Mouse (Mus musculus): ENCODE results near the gene Snrnp25. TPM values are rescaled to one million over a fixed set of nuclear protein-coding genes. Genes with fewer than 3 reads are reported as not detected.
"Not testable (repeated sequence)": the region's sequence is repeated elsewhere in the genome, so short reads cannot be mapped to it uniquely, and the experiment has no call there.

Snrnp25 gene
- polyA plus RNA-seq, 1 experiment from 2014 or later = 66.7 TPM

GRCm38 (mm10) chr11:32196727-32197126 is 8.5 kb upstream of the Snrnp25 start:
- 82% methylated on average over 6 of the region's 6 CpGs for WGBS
- Histone ChIP-seq H3K4me1 (no peaks in the 10 kb centered on the region), H3K4me3 (no peak overlapping the region), H3K9me3 (no peaks in the 10 kb centered on the region), H3K27me3 (peaks cover 4% of the 10 kb centered on the region; the same call in 1 of the 2 replicates), H3K9ac (replicated peaks) (no peak overlapping the region), H3K27ac (replicated peaks) (no peak overlapping the region), H3K4me2 (replicated peaks) (no peak overlapping the region), H3K36me3 (no peaks in the 10 kb centered on the region)
- ATAC-seq (ENCODE audit: low FRiP score, low read depth) = no peak

DNA sequence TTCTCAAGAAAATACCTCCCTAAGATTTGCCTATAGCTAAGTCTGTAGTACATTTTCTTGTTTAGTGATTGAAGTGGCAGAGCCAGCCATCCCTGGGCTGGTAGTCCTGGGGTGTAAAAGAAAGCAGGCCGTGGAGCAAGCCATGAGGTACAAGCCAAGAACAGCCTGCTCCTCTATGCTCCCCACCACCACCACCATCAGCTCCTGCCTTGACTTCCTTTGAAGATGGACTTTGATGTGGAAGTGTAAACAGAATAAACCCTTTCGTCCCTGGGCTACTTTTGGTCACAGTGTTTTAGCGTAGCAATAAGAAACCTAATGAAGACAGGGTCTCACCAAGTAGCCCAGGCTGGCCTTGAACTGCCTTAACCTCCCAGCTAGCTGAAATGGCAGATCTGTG is 7.4 kb upstream of the Snrnp25 start:
- no peaks in the 10 kb centered on the region for H3K4me1 ChIP-seq
- H3K9me3 ChIP-seq = no peaks in the 10 kb centered on the region
- 70% methylated on average over 3 of the region's 3 CpGs for WGBS
- no peak for ATAC-seq (ENCODE audit: low FRiP score, low read depth)
- H3K4me3 ChIP-seq = no peak overlapping the region
- no peak overlapping the region for H3K27ac ChIP-seq (replicated peaks)
- peaks cover 4% of the 10 kb centered on the region for H3K27me3 ChIP-seq
- H3K4me2 ChIP-seq (replicated peaks) = no peak overlapping the region
- no peaks in the 10 kb centered on the region for H3K36me3 ChIP-seq
- H3K9ac ChIP-seq (replicated peaks) = no peak overlapping the region

DNA sequence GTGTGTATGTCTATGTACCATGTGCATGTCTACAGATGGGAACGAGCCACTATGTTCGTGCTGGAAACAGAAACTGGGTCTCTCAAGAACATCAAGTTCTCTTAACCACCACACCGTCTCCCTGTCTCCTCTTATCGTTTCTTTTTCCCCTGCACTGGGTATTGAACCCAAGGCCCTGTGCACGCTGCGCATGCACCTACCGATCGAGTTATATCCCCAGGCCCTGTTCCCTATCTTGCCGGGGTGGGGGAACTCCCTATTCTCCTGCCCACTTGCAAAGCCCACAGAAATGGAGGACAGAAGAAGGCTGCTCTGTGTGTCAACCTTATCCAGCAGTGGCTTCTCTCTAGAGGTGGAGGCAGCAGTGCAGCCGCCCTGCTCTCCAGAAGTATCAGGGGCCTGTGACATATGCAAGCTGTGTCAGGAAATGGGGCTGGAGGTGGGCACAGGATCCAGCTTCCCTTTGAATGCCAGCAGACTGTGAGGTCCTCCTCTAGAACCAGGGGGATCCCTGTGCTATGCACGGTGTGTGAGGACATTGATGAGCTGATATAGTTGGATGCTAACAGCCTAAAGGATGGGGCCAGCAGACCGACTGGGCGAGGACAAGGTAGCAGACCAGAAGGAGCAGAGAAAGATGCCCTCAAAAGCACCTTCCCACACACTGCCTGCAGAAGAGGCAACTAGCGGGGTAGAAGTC is 6.8 kb upstream of the Snrnp25 start:
- Histone ChIP-seq H3K27ac (replicated peaks) (no peak overlapping the region), H3K4me2 (replicated peaks) (no peak overlapping the region), H3K9ac (replicated peaks) (no peak overlapping the region), H3K4me1 (no peaks in the 10 kb centered on the region), H3K9me3 (no peaks in the 10 kb centered on the region), H3K4me3 (no peak overlapping the region), H3K36me3 (no peaks in the 10 kb centered on the region), H3K27me3 (peaks cover 4% of the 10 kb centered on the region)
- WGBS = 73% methylated on average over 14 of the region's 14 CpGs
- ATAC-seq (ENCODE audit: low FRiP score, low read depth) = no peak

- Histone ChIP-seq H3K27ac (replicated peaks) (no peak overlapping the region), H3K27me3 (peaks cover 4% of the 10 kb centered on the region), H3K4me1 (no peaks in the 10 kb centered on the region), H3K4me2 (replicated peaks) (no peak overlapping the region), H3K9ac (replicated peaks) (no peak overlapping the region), H3K4me3 (no peak overlapping the region), H3K36me3 (no peaks in the 10 kb centered on the region), H3K9me3 (no peaks in the 10 kb centered on the region)
- ATAC-seq (ENCODE audit: low FRiP score, low read depth) = no peak
- 40% methylated on average over 6 of the region's 6 CpGs for WGBS
Observed at GRCm38 (mm10) chr11:32199230-32199629, 6.0 kb upstream of the Snrnp25 start.

DNA sequence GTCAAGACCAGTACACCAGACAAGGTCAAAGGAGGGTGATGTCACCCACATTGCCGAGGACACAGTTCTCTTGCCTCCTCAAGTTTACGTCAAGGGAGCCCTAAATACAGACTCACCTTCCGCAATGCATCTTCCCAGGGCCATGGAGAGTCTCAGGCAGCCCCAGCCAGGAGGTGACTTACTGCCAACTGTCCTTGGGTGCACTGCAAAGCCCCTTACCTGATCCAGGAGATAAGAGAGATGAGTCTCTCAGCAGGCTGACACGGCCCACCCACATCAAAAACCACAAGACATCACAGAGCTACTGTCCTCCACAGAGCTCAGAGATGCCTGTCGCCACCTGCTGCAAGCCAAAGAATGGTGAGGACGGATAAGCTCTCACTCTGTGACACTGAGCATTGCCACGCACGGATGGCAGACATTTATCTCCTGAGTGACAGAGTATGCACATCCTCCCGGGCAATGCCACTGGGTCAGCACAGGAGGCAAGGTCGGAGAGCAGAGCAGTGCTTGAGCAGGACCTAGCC is 5.1 kb upstream of the Snrnp25 start, which contains the start of gene Il9r:
Gene Il9r, minus strand, starts transcription at position 205 of the 527 bp plus-strand sequence.
- no peak for ATAC-seq (ENCODE audit: low FRiP score, low read depth)
- Histone ChIP-seq H3K27ac (replicated peaks) (no peak within 1 kb of the TSS), H3K27me3 (peaks cover 2% of the 10 kb centered on the region), H3K9me3 (no peaks in the 10 kb centered on the region), H3K4me1 (0 out of 2 replicates have a peak, but pooled peaks cover 6% of the 10 kb centered on the region), H3K36me3 (no peaks in the 10 kb centered on the region), H3K9ac (replicated peaks) (no peak within 1 kb of the TSS), H3K4me3 (no peak within 1 kb of the TSS), H3K4me2 (replicated peaks) (no peak within 1 kb of the TSS)
- WGBS = 75% methylated on average over 10 of the region's 10 CpGs

GRCm38 (mm10) chr11:32200992-32201391 is 4.2 kb upstream of the Snrnp25 start:
- ATAC-seq (ENCODE audit: low FRiP score, low read depth); H3K4me2 ChIP-seq (replicated peaks); H3K27ac ChIP-seq (replicated peaks); H3K27me3 ChIP-seq; H3K9me3 ChIP-seq; H3K36me3 ChIP-seq; H3K4me3 ChIP-seq; H3K9ac ChIP-seq (replicated peaks): not testable (repeated sequence)
- 79% methylated on average over 1 of the region's 1 CpGs for WGBS
- H3K4me1 ChIP-seq = peaks cover 10% of the 10 kb centered on the region

GRCm38 (mm10) chr11:32201922-32202685 is 3.1 kb upstream of the Snrnp25 start:
- no peak overlapping the region for H3K4me2 ChIP-seq (replicated peaks)
- no peaks in the 10 kb centered on the region for H3K36me3 ChIP-seq
- no peaks in the 10 kb centered on the region for H3K9me3 ChIP-seq
- H3K4me1 ChIP-seq = peaks cover 14% of the 10 kb centered on the region
- H3K4me3 ChIP-seq = no peak overlapping the region
- ATAC-seq (ENCODE audit: low FRiP score, low read depth) = no peak
- H3K9ac ChIP-seq (replicated peaks) = no peak overlapping the region
- H3K27me3 ChIP-seq = no peaks in the 10 kb centered on the region; the same call in 1 of the 2 replicates
- H3K27ac ChIP-seq (replicated peaks) = no peak overlapping the region
- WGBS = 85% methylated on average over 11 of the region's 11 CpGs

DNA sequence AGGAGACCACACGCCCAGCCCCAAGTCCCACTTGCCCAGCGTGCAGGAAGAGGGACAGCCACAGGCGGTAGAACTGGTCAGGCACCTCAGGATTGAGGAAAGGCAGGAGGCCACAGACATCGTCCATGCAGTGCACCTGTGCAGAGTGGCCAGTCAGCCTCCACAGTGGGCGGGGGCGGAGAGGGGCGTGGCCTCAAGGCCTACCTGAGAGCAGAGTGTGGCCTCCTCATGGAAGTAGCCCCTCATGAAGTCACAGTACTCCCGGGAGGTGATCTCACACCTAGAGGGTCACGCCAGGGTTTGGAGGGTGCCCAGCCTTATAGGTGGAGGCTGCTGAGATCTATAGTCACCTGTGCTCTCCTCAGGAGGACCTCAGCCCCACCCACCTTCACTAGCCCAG is 5.4 kb downstream of the Snrnp25 start:
- Histone ChIP-seq H3K4me3 (no peak overlapping the region), H3K4me1 (peaks cover 8% of the 10 kb centered on the region), H3K9me3 (no peaks in the 10 kb centered on the region), H3K36me3 (peaks cover 46% of the 10 kb centered on the region), H3K27ac (replicated peaks) (no peak overlapping the region), H3K4me2 (replicated peaks) (no peak overlapping the region), H3K9ac (replicated peaks) (no peak overlapping the region), H3K27me3 (no peaks in the 10 kb centered on the region)
- no peak for ATAC-seq (ENCODE audit: low FRiP score, low read depth)
- WGBS = 91% methylated on average over 9 of the region's 9 CpGs

DNA sequence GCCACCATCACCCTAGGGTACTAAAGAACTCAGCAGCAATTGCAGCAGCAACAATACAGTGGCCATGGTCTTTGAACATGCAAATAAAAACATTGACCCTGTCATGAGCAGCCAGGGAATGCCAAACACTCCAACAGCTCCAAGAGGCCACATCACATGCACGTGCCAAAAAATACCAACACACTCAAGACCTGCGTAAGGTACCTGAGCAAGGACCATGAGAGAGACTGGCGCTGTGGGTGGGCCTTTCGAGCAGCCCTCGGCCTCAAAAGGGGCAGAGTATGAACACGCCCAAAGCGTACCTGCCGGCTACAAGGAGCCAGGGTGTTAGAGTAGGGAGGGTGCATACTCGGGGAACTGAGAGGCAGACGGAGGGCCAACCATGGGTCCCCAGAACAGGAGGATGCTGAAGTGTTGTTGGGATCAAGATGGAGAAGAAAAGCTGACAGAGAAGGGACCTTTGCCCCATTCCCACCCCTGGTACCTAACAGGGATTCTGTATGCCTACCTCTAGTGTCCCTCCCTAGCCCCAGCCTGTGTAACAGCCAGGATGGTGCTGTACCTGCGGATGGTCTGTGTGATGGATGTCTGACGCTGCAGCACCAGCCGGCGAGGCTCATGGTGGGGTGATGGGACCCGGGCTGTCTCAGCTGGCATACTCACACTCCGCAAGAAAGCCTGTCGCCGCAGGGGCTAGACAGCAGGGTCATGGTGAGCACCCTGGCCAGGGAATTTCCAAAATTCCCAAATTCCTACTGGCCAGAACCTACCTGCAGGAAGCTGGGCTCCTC is 10.4 kb downstream of the Snrnp25 start:
- ATAC-seq (ENCODE audit: low FRiP score, low read depth) = no peak
- H3K9me3 ChIP-seq = no peaks in the 10 kb centered on the region
- no peak overlapping the region for H3K4me2 ChIP-seq (replicated peaks)
- H3K36me3 ChIP-seq = peaks cover 21% of the 10 kb centered on the region
- WGBS = 93% methylated on average over 18 of the region's 18 CpGs
- no peak overlapping the region for H3K4me3 ChIP-seq
- peaks cover 4% of the 10 kb centered on the region for H3K27me3 ChIP-seq
- H3K27ac ChIP-seq (replicated peaks) = no peak overlapping the region
- peaks cover 11% of the 10 kb centered on the region; the same call in 1 of the 2 replicates for H3K4me1 ChIP-seq
- no peak overlapping the region for H3K9ac ChIP-seq (replicated peaks)

GRCm38 (mm10) chr11:32216851-32217250 is 11.6 kb downstream of the Snrnp25 start:
- no peak overlapping the region for H3K9ac ChIP-seq (replicated peaks)
- H3K4me3 ChIP-seq = no peak overlapping the region
- no peaks in the 10 kb centered on the region for H3K9me3 ChIP-seq
- H3K36me3 ChIP-seq = peaks cover 11% of the 10 kb centered on the region
- H3K27ac ChIP-seq (replicated peaks) = no peak overlapping the region
- 23% methylated on average over 8 of the region's 8 CpGs for WGBS
- H3K4me2 ChIP-seq (replicated peaks) = no peak overlapping the region
- ATAC-seq (ENCODE audit: low FRiP score, low read depth) = no peak; the same call in 1 of the 2 replicates
- H3K27me3 ChIP-seq = peaks cover 16% of the 10 kb centered on the region
- H3K4me1 ChIP-seq = peaks cover 22% of the 10 kb centered on the region; the same call in 1 of the 2 replicates

- Histone ChIP-seq H3K27ac (replicated peaks) (no peak overlapping the region), H3K9ac (replicated peaks) (no peak overlapping the region), H3K4me3 (no peak overlapping the region), H3K4me2 (replicated peaks) (no peak overlapping the region), H3K27me3 (peaks cover 33% of the 10 kb centered on the region), H3K36me3 (no peaks in the 10 kb centered on the region), H3K9me3 (no peaks in the 10 kb centered on the region), H3K4me1 (peaks cover 33% of the 10 kb centered on the region)
- WGBS = 55% methylated on average over 6 of the region's 6 CpGs
- no peak for ATAC-seq (ENCODE audit: low FRiP score, low read depth)
Observed at GRCm38 (mm10) chr11:32218501-32219050, 13.4 kb downstream of the Snrnp25 start.
